Mouse (Mus musculus): ENCODE data around the gene Gm37419. TPM values are rescaled to one million over a fixed set of nuclear protein-coding genes. Genes with fewer than 3 reads are reported as not detected.

The Gm37419 gene
- polyA plus RNA-seq (2012; rRNA removed), result not detected in 2 replicates

DNA sequence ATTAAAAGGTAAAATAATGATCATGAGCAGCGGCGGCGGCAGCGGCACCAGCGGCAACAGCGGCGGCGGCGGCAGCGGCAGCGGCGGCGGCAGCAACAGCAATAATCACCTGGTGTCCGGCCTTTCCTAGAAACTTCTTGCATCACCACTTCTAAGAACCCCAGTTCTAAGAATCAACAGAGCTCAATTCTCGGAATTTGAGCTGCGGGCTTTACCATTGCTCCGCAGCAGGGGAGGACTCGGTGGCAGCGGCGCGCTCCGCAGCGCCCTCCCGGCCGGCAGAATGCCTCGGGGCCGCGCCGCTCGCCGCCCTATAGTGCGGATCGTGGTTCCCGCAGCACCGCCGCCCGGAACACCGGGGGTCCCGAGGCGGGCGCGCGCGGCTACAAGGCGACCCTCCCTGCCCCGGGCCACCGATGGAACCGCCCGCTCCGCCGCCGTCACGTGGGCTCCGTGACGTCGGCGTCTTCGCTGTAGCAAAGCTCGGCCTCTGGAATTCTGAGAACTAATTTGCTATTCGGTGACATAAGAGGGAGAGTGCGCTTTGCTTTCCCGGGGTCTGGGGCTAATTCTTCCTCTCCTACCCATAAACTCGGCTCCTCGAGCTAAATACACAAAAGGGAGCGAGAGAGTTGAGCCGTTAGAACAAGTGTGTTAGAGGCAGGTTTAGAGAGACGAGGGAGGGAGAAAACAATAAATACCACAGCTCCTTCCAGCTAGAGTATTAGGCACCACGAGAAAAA is at the start of gene Gm37419, which contains the start of gene Bcl6:
TSS of gene Gm37419 (plus strand) at position 17 of the 743 bp plus-strand sequence.
TSS of gene Bcl6 (minus strand) at position 387 of the 743 bp plus-strand sequence.

Other genes starting within 250 kb of the Gm37419 start
- 0.07 TPM in 1 of 2 replicates, not detected in the other for gene Sst, start 97.5 kb upstream of the Gm37419 start, polyA plus RNA-seq (2012; rRNA removed)
- gene Rtp2, start 56.1 kb upstream of the Gm37419 start, polyA plus RNA-seq (2012; rRNA removed), result not detected in 2 replicates
- 0.43 and 0.51 TPM in 2 replicates for gene Bcl6, start 370 bp downstream of the Gm37419 start, polyA plus RNA-seq (2012; rRNA removed)

All from liver, embryonic 14 days (tissue).